Comparison of ENCODE assay signal across 8 mouse cellular contexts in genomic region chr19:17837471-17837859, GRCm38 (mm10). TPM values are rescaled to one million over a fixed set of nuclear protein-coding genes. Genes with fewer than 3 reads are reported as not detected.
DNase-seq lines count a peak whose midpoint lies in the region; ATAC-seq lines count a peak whose summit lies in the region.

TSS of gene Pcsk5 (minus strand) at chr19:17837632.

- no peaks in the 10 kb centered on the region for H3K36me3 ChIP-seq in neural tube, embryonic 11.5 days (ENCODE audit: control insufficient read depth, insufficient read depth, low read length)
- no peaks in the 10 kb centered on the region for H3K36me3 ChIP-seq in forebrain, embryonic 14.5 days (ENCODE audit: control insufficient read depth, insufficient read depth, low read length)
- no peaks in the 10 kb centered on the region for H3K36me3 ChIP-seq in heart, embryonic 15.5 days
- H3K36me3 ChIP-seq in limb, embryonic 15.5 days: no peaks in the 10 kb centered on the region
- no peaks in the 10 kb centered on the region for H3K36me3 ChIP-seq in neural tube, embryonic 12.5 days

- under 1% methylated on average over 33 of the region's 36 CpGs for WGBS in neural tube, embryonic 11.5 days
- under 1% methylated on average over 36 of the region's 36 CpGs for WGBS in forebrain, embryonic 14.5 days
- under 1% methylated on average over 31 of the region's 36 CpGs for WGBS in heart, embryonic 15.5 days
- under 1% methylated on average over 30 of the region's 36 CpGs for WGBS in limb, embryonic 15.5 days
- WGBS in neural tube, embryonic 12.5 days: under 1% methylated on average over 36 of the region's 36 CpGs

- DNase-seq in neural tube, embryonic 11.5 days (ENCODE audit: low spot score): peak; percentile 91
- no peak for DNase-seq in neural tube, embryonic 10.5 days (ENCODE audit: extremely low spot score, low spot score)
- DNase-seq in forebrain, embryonic 14.5 days (ENCODE audit: low spot score): peak; percentile 95
- DNase-seq in kidney, postnatal 10 days: peak; percentile 95
- peak; percentile 79 for DNase-seq in telencephalon, adult 2 months (ENCODE audit: low read depth, low spot score)

- ATAC-seq in neural tube, embryonic 11.5 days (ENCODE audit: insufficient read depth, low FRiP score, low TSS enrichment): peak; percentile 90
- ATAC-seq in forebrain, embryonic 14.5 days: peak; percentile 96
- ATAC-seq in heart, embryonic 15.5 days (replicated peaks; ENCODE audit: insufficient number of reproducible peaks, insufficient read depth, low FRiP score, low read depth): peak; percentile 90
- ATAC-seq in limb, embryonic 15.5 days (ENCODE audit: insufficient number of reproducible peaks, low FRiP score, low TSS enrichment, low read depth): peak; percentile 89
- peak; percentile 96 for ATAC-seq in neural tube, embryonic 12.5 days (ENCODE audit: low FRiP score, low read depth)

- peak within 1 kb of the TSS; percentile 85 for H3K4me2 ChIP-seq in neural tube, embryonic 11.5 days (ENCODE audit: low read depth)
- H3K4me2 ChIP-seq in forebrain, embryonic 14.5 days (ENCODE audit: low read length): peak within 1 kb of the TSS; percentile 81
- peak within 1 kb of the TSS; percentile 97 for H3K4me2 ChIP-seq in heart, embryonic 15.5 days
- H3K4me2 ChIP-seq in limb, embryonic 15.5 days: peak within 1 kb of the TSS; percentile 90
- peak within 1 kb of the TSS; percentile 90 for H3K4me2 ChIP-seq in neural tube, embryonic 12.5 days (replicated peaks)

- H3K27me3 ChIP-seq in neural tube, embryonic 11.5 days (ENCODE audit: control insufficient read depth, insufficient read depth, low read length): no peaks in the 10 kb centered on the region
- no peaks in the 10 kb centered on the region for H3K27me3 ChIP-seq in forebrain, embryonic 14.5 days (replicated peaks; ENCODE audit: control insufficient read depth, insufficient read depth, low read length)
- no peaks in the 10 kb centered on the region for H3K27me3 ChIP-seq in heart, embryonic 15.5 days
- H3K27me3 ChIP-seq in limb, embryonic 15.5 days: 0 out of 2 replicates have a peak, but pooled peaks cover 6% of the 10 kb centered on the region
- peaks cover 11% of the 10 kb centered on the region; the same call in 1 of the 2 replicates for H3K27me3 ChIP-seq in neural tube, embryonic 12.5 days (replicated peaks)

- H3K4me3 ChIP-seq in neural tube, embryonic 11.5 days (ENCODE audit: low read depth, low read length): peak within 1 kb of the TSS; percentile 77
- peak within 1 kb of the TSS; percentile 72 for H3K4me3 ChIP-seq in forebrain, embryonic 14.5 days (ENCODE audit: low read depth, low read length)
- peak within 1 kb of the TSS; percentile 80 for H3K4me3 ChIP-seq in heart, embryonic 15.5 days
- peak within 1 kb of the TSS; percentile 72 for H3K4me3 ChIP-seq in limb, embryonic 15.5 days
- H3K4me3 ChIP-seq in neural tube, embryonic 12.5 days: peak within 1 kb of the TSS; percentile 72

- peak within 1 kb of the TSS; percentile 75 for H3K9ac ChIP-seq in neural tube, embryonic 11.5 days (ENCODE audit: low read length)
- H3K9ac ChIP-seq in forebrain, embryonic 14.5 days (ENCODE audit: low read length): peak within 1 kb of the TSS; percentile 70
- H3K9ac ChIP-seq in heart, embryonic 15.5 days: peak within 1 kb of the TSS; percentile 78
- peak within 1 kb of the TSS; percentile 78 for H3K9ac ChIP-seq in limb, embryonic 15.5 days
- peak within 1 kb of the TSS; percentile 77 for H3K9ac ChIP-seq in neural tube, embryonic 12.5 days

- peak within 1 kb of the TSS; percentile 60 for H3K27ac ChIP-seq in neural tube, embryonic 11.5 days (ENCODE audit: low read depth, low read length)
- peak within 1 kb of the TSS; percentile 74 for H3K27ac ChIP-seq in forebrain, embryonic 14.5 days (ENCODE audit: low read depth, low read length)
- peak within 1 kb of the TSS; percentile 93 for H3K27ac ChIP-seq in heart, embryonic 15.5 days
- H3K27ac ChIP-seq in limb, embryonic 15.5 days: peak within 1 kb of the TSS; percentile 92
- peak within 1 kb of the TSS; percentile 50 for H3K27ac ChIP-seq in neural tube, embryonic 12.5 days

- H3K4me1 ChIP-seq in neural tube, embryonic 11.5 days (ENCODE audit: control insufficient read depth, insufficient read depth, low read length): peaks cover 11% of the 10 kb centered on the region; the same call in 1 of the 2 replicates
- peaks cover 16% of the 10 kb centered on the region; the same call in 1 of the 2 replicates for H3K4me1 ChIP-seq in forebrain, embryonic 14.5 days (ENCODE audit: control insufficient read depth, insufficient read depth, low read length)
- H3K4me1 ChIP-seq in heart, embryonic 15.5 days (replicated peaks): peaks cover 37% of the 10 kb centered on the region
- H3K4me1 ChIP-seq in limb, embryonic 15.5 days: peaks cover 16% of the 10 kb centered on the region; the same call in 1 of the 2 replicates
- H3K4me1 ChIP-seq in neural tube, embryonic 12.5 days: peaks cover 15% of the 10 kb centered on the region

- H3K9me3 ChIP-seq in neural tube, embryonic 11.5 days (ENCODE audit: control insufficient read depth, low read length): no peaks in the 10 kb centered on the region
- no peaks in the 10 kb centered on the region for H3K9me3 ChIP-seq in forebrain, embryonic 14.5 days (replicated peaks; ENCODE audit: control insufficient read depth, low read length)
- no peaks in the 10 kb centered on the region for H3K9me3 ChIP-seq in heart, embryonic 15.5 days (replicated peaks)
- no peaks in the 10 kb centered on the region for H3K9me3 ChIP-seq in limb, embryonic 15.5 days
- no peaks in the 10 kb centered on the region for H3K9me3 ChIP-seq in neural tube, embryonic 12.5 days

RNA-seq across cellular contexts. Expression of gene Pcsk5, which starts in this region (rescaled TPM):
- 9.4 and 10.4 TPM in 2 replicates for polyA plus RNA-seq in neural tube, embryonic 11.5 days (2014; fragmentation: Nextera tagmentation; extraction: Ambion mirVana)
- 3.8 and 5.1 TPM in 2 replicates for polyA plus RNA-seq in forebrain, embryonic 14.5 days (2014; fragmentation: Nextera tagmentation; extraction: Ambion mirVana)
- polyA plus RNA-seq in heart, embryonic 15.5 days (2015; fragmentation: Nextera tagmentation; extraction: Ambion mirVana): 11.3 and 15.2 TPM in 2 replicates
- polyA plus RNA-seq in limb, embryonic 15.5 days (2015; fragmentation: Nextera tagmentation; extraction: Ambion mirVana): 19.9 and 20.4 TPM in 2 replicates
- polyA plus RNA-seq in neural tube, embryonic 12.5 days (2016; fragmentation: Nextera tagmentation; extraction: Ambion mirVana): 10.4 and 10.9 TPM in 2 replicates
